Mouse (Mus musculus): Measurements from ENCODE around the gene Pakap.

Pakap gene

GRCm38 (mm10) chr4:57567666-57568206 is at the start of gene Pakap:
Pakap (plus strand) TSS chr4:57568179.
- in situ Hi-C loops (cut with MboI, MseI): no loop called here

DNA sequence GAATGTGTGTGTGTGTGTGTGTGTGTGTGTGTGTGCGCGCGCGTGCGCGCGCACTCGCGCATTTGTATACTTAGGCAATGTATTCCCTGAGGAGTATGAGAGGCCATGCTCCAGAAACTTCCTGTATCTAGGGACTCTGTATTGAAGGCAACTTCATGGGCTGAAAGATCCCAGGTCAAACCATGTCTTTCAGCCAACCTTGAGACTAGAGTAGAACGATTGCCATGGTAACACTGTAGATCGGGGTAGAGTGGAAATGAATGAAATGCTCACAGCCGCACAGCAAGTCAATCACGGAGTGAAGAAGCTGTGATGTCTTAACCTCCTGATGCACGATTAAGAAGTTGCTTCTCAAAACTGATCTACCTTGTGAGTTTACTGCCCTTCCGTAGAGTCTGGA is 44.5 kb upstream of the Pakap start:
- in situ Hi-C loops (cut with MboI, MseI): no loop called here

DNA sequence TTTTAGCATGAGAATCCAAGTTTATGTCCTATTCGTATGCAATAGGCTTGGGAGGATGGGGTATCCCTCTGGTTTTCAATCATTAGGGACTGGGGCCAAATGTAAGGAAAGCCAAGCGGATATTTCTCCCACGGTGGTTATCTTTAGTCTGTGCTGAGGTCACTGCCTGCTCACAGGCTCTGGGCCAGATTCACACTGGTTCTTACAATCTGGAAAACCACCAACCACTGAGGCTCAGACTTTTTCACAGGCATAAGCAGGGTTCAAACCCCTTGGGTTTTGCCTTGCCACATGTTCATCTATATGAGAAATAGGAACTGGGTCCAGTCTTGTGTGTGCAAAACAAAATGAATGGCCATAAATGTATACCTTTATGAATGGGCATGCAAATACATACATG is 43.5 kb upstream of the Pakap start:
- in situ Hi-C loops (cut with MboI, MseI): no loop called here

DNA sequence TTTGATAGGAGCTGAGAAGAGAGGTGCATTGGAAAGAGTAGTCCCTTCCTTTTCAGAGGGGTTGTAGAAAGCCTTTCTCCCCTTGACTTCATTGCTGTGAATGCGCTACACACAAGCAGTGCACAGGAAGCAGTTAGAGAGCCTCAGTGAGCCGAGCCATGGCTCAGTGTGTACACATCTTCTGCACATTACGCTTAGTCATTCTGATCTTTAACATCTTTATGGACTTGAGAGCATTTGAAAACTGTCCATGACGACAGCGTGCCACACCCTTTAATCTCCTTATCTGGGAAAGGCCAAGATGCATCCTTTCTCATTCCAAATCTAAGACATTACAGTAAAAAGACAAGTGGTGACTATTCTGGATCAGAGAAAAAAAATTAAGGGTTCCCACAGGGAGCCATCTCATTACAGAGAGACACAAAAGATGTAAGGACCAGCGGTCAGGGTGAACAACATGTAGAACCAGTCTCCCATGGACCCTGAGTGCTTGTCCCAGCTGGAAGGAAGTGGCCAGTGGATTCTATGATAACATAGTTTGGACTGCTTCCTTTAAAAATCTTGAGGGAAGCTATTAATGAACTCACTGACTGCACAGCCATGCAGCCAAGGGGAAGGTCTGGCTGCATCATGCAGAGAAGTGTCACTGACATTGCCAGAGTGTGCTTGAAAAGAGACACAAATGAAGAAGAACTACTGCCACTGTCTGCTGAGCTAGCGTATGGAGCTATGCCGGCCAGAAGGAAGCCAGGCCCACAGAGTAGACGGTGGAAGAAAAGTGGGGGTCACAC is 42.6 kb upstream of the Pakap start:
- in situ Hi-C loops (cut with MboI, MseI): no loop called here

- in situ Hi-C loops (cut with MboI, MseI): no loop called here
Measured at GRCm38 (mm10) chr4:57528296-57528695, 39.7 kb upstream of the Pakap start.

DNA sequence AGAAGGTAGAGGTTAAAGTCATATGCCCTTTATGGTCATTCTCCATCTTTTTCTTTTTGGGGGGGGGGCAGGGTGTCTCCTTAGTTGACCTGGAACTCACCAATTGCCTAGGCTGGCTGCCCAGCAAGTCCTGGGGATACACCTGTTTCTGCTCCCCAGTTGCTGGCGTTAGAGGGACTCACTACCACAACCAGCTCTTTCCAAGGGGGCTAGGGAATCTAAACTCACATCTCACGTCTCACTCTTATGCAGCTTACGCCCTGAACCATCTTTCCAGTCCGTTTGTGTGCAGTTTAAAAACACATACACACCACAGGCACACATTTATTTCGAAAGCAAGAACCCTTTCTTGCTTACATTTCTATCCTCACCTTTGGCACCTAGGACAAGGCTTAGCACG is 34.3 kb upstream of the Pakap start:
- in situ Hi-C loops (cut with MboI, MseI): loop anchor here (5.0 kb wide), 1 partner anchor 49 kb away; no protein-coding TSS in a partner anchor

GRCm38 (mm10) chr4:57534232-57534631 is 33.7 kb upstream of the Pakap start:
- in situ Hi-C loops (cut with MboI, MseI): loop anchor here (5.0 kb wide), 1 partner anchor 48 kb away; no protein-coding TSS in a partner anchor

DNA sequence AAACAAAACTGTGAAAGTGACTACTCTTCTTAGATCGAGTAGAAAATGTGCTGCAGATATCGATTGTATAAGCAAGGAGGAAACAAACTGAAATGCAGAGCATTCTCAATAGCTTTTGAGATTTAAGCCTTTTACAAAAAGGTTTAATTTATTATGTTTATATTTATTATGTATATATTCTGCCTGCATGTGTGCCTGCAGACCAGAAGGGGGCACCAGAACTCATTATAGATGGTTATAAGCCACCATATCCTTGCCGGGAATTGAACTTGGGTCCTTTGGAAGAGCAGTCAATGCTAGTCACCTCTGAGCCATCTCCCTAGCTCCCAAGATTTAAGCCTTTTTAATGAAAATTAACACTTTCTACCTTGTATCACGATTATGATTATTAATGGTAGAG is 32.9 kb upstream of the Pakap start:
- in situ Hi-C loops (cut with MboI, MseI): no loop called here

GRCm38 (mm10) chr4:57538029-57538688 is 29.8 kb upstream of the Pakap start:
- in situ Hi-C loops (cut with MboI, MseI): no loop called here

DNA sequence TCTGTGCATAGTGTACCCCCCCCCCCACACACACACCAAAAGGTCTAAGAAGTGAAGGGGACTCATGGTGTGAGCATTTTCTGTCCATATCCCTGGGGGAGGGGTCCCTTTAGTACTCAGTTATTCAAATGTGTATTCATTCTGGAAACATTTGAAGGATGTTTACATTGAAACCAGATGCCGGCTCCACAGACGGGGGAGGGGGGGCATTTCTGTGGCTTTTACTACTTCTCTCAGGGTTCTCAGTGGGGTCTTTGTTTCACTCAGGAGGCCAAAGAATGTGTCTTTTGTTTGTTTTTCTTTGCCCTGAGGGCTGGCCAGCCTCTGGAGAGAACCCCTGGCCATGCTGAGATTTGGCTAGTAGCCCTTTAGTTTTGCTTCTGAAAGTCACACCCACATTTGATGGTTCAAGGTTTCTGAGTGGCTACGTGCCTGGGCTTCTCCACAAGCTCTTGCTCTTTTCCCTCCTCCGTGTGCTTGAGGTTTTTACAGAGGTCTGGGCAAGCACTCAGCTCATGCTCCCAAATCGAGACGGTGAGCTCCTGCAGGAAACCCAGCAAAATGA is 24.2 kb upstream of the Pakap start:
- in situ Hi-C loops (cut with MboI, MseI): no loop called here

DNA sequence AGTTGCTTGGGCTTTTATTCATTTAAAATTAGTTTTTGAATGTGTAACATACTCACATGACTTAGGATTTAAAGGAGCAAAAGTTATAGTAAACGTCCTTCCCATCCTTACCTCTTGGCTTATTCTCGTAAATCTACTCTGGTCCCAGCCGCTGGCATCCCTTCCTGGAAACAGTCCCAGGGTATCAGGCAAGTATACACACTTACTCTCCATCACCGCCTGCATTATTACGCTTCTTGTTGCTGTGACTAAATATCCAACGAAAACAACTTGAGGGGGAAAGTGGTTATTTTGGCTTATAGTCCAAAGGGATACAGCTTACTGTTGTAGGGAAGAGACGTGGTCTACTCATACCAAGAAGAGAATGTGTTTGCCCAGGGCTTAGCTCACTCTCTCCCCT is 20.2 kb upstream of the Pakap start:
- in situ Hi-C loops (cut with MboI, MseI): no loop called here

DNA sequence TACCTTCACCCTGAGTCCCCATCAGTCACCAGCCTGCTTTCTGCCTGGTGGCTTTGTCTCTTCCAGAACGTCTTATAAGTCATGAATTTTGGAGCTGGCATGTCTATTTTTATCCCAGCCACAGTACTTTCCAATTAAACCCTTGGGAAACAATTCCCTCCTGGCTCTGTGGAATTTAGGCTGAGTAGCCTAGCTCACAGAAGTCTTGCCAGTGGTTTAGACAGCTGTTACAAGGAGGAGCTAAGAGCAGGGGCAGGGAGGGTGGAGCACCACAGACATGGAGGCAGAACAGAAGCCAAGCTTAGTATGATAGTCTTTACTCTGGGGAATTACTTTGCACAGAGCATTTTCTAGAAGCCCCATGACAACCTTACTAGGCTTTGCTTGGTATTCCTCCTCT is 17.8 kb upstream of the Pakap start:
- in situ Hi-C loops (cut with MboI, MseI): no loop called here

- in situ Hi-C loops (cut with MboI, MseI): no loop called here
Measured at GRCm38 (mm10) chr4:57557102-57557501, 10.9 kb upstream of the Pakap start.

DNA sequence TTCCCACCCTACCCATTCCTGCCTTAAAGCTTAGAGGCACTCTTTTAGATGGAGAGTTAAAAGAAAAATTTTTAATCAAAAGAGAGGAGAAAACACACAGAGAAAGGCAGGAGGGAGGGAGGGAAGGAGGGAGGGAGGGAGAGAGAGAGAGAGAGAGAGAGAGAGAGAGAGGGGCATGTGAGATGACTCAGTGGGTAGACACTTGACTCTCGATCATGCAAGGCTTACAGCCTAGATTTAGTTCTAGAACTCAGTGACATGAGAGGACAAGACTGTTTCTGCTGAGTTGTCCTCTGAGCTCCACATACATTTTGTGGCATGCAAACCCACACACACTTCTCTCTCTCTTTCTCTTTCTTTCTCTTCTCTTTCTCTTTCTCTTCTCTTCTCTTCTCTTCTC is 8.5 kb upstream of the Pakap start:
- in situ Hi-C loops (cut with MboI, MseI): no loop called here

DNA sequence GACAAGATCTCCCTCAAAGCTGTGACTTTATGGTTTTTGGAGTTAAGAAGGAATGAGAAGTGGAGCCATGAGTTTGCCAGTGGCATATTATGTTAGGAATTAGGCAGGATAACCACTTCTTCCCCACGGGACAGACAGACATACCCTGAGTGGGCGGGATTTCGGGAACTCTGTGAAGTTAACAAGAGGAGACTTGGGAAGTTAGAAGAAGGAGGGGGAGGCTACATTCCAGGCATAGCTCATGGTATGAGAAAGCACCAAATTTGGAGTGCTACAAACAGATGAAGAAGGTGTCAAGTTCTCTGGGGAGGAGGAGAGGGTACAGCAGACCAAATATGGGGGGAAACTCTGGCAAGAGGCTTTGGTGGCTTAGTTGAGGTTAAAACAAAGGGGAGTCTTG is 8.0 kb upstream of the Pakap start:
- in situ Hi-C loops (cut with MboI, MseI): no loop called here

DNA sequence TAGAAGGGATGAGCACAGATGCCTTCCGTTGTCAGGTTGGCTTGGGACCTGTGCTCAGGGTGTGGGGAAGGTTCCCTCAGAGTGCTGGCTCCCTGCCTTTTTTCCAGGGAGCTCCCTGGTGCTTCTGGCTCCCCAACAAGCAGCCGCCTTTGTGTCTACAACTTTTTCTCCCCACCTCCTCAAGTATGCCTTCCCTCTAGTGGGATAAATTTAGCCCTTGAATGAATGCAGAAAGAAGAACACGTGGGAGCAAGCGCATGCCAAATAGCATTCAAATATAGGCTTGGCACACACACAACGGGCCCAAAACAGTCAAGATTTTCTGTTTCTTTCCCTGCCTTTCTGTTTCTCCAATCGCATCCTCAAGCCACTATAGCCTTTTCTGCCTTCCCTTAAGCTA is 6.9 kb upstream of the Pakap start:
- in situ Hi-C loops (cut with MboI, MseI): no loop called here

- in situ Hi-C loops (cut with MboI, MseI): no loop called here
Measured at GRCm38 (mm10) chr4:57565283-57565682, 2.7 kb upstream of the Pakap start.

- in situ Hi-C loops (cut with MboI, MseI): no loop called here
Measured at GRCm38 (mm10) chr4:57565811-57566210, 2.2 kb upstream of the Pakap start.

DNA sequence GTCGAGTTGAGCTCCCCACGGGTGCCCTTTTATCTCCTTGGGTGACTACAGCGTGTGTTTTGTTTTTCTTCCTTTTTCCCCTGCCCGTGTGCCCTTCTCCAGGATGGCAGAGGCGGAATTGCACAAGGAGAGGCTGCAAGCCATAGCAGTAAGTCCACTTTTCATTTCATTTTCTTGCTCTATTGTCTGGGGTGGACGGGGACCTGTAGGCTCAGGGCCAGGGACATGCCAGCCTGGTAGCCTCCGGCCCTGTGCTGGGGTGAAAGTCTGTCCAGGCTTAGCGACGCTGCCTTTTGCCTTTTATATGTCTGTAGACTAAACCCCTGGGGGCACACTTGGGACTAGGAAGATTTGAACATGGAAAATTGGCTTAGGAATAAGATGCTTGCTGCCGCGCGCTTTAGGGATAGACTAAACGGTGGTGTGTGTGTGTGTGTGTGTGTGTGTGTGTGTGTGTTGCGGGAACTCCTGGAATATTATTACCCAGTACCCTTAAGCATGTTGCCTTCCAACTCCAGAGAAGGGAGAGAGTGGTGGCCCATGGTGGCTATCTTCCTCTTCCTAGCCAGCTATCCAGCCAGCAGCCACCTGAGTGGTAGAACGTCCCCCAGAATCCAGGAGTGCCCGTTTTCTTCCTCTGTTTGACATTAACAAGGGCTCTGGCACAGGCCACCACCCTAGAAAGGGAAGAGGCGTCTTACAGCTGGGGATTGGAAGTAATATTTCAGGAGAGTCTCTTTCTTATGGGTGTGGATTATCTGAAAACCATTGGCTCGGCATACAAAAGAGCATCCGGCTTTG is 489 bp downstream of the Pakap start:
- in situ Hi-C loops (cut with MboI, MseI): no loop called here

DNA sequence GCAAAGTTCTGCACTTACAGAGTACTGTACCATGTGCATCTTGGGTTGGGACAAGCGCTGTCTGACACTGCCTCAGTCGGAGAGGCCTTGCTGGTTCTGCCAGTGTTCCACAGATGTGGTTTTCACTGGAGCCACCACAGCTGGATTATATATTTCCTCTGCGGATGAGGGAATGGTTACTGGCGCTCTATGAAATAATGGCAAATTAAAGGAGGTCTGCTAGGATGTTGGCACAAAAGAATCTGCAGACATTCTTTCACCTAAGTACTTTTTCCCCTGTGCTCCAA is 1.0 kb downstream of the Pakap start:
- in situ Hi-C loops (cut with MboI, MseI): no loop called here

GRCm38 (mm10) chr4:57569711-57570110 is 1.7 kb downstream of the Pakap start:
- in situ Hi-C loops (cut with MboI, MseI): no loop called here

- in situ Hi-C loops (cut with MboI, MseI): no loop called here
Measured at GRCm38 (mm10) chr4:57570229-57570628, 2.2 kb downstream of the Pakap start.

Data from regulatory T cell (primary cell).